Comparison of ENCODE assay signal across 18 mouse cellular contexts in genomic region chr4:85979206-85979605, GRCm38 (mm10).
DNase-seq lines count a peak whose midpoint lies in the region; ATAC-seq and TF ChIP-seq lines count a peak whose summit lies in the region.
"Had no signal": no experiment of that assay in that cellular context is flagged by ENCODE, and none has a peak within 500 bp of the region (broad histone marks: within the 10 kb centered on the region; RNA-seq: fewer than 3 reads in every experiment).

No protein-coding gene starts in this region.

- H3K9ac ChIP-seq in liver, postnatal 0 days (replicated peaks) = no peak overlapping the region
- no peak overlapping the region for H3K9ac ChIP-seq in liver, embryonic 11.5 days (ENCODE audit: low read depth, low read length)
- H3K9ac ChIP-seq: forebrain, embryonic 15.5 days; limb, embryonic 12.5 days; liver, embryonic 13.5 days had no signal

- 30% methylated on average over 10 of the region's 10 CpGs for WGBS in liver, postnatal 0 days (ENCODE audit: insufficient replicate concordance)
- WGBS in liver, embryonic 11.5 days = 38% methylated on average over 10 of the region's 10 CpGs

- H3K36me3 ChIP-seq in liver, postnatal 0 days (replicated peaks; ENCODE audit: insufficient read depth, low read length) = no peaks in the 10 kb centered on the region
- H3K36me3 ChIP-seq in liver, embryonic 11.5 days (ENCODE audit: control insufficient read depth, insufficient read depth, low read length) = no peaks in the 10 kb centered on the region
- H3K36me3 ChIP-seq: forebrain, embryonic 15.5 days; heart, embryonic 10.5 days; limb, embryonic 12.5 days; liver, embryonic 13.5 days had no signal

- no peak overlapping the region for H3K4me2 ChIP-seq in liver, postnatal 0 days (ENCODE audit: low read depth, low read length)
- no peak overlapping the region for H3K4me2 ChIP-seq in liver, embryonic 11.5 days
- H3K4me2 ChIP-seq: forebrain, embryonic 15.5 days; limb, embryonic 12.5 days; liver, embryonic 13.5 days; midbrain, embryonic 11.5 days had no signal

- TF ChIP-seq EP300 in liver, postnatal 0 days (IDR thresholded peaks at IDR 0.05; ENCODE audit: low read depth) = no peak

- intact Hi-C loops in heart, postnatal 14 days (cut with DNase I) = no loop called here

- no peak overlapping the region for H3K27ac ChIP-seq in liver, postnatal 0 days (ENCODE audit: low read depth)
- no peak overlapping the region for H3K27ac ChIP-seq in liver, embryonic 11.5 days (ENCODE audit: low read depth, low read length)
- H3K27ac ChIP-seq: forebrain, embryonic 15.5 days; heart, embryonic 10.5 days; limb, embryonic 12.5 days; liver, embryonic 13.5 days; stomach, postnatal 0 days had no signal

- H3K27me3 ChIP-seq in liver, postnatal 0 days (ENCODE audit: insufficient read depth, low read length) = no peaks in the 10 kb centered on the region
- no peaks in the 10 kb centered on the region for H3K27me3 ChIP-seq in liver, embryonic 11.5 days (replicated peaks; ENCODE audit: control insufficient read depth, insufficient read depth, low read length)
- H3K27me3 ChIP-seq: forebrain, embryonic 15.5 days; limb, embryonic 12.5 days; liver, embryonic 13.5 days had no signal

- no peaks in the 10 kb centered on the region for H3K9me3 ChIP-seq in liver, postnatal 0 days (ENCODE audit: low read length)
- H3K9me3 ChIP-seq in liver, embryonic 11.5 days (ENCODE audit: control insufficient read depth, low read length) = no peaks in the 10 kb centered on the region
- H3K9me3 ChIP-seq: forebrain, embryonic 15.5 days; heart, embryonic 10.5 days; limb, embryonic 12.5 days; liver, embryonic 13.5 days had no signal

- H3K4me1 ChIP-seq in liver, postnatal 0 days (ENCODE audit: insufficient read depth) = no peaks in the 10 kb centered on the region
- no peaks in the 10 kb centered on the region for H3K4me1 ChIP-seq in liver, embryonic 11.5 days (replicated peaks; ENCODE audit: control insufficient read depth, insufficient read depth, low read length)
- H3K4me1 ChIP-seq: forebrain, embryonic 15.5 days; heart, embryonic 10.5 days; liver, embryonic 13.5 days had no signal

- peak; percentile 7 for DNase-seq in heart, postnatal 4 days
- DNase-seq in heart, postnatal 14 days = no peak
- DNase-seq in liver, postnatal 0 days = peak; percentile 15
- no peak for DNase-seq in liver, embryonic 11.5 days (ENCODE audit: low spot score)
- peak; percentile 22 to 32 for DNase-seq in kidney, postnatal 4 days
- DNase-seq in lung, postnatal 36 days = peak; percentile 6
- DNase-seq in cerebellum, postnatal 36 days = no peak
- DNase-seq: cerebellum, adult 9-10 months; embryo, embryonic 11 days; gastrocnemius, postnatal 25 days; liver, embryonic 13.5 days; retina, postnatal 1 day; thymus, postnatal 25 days had no signal

- ATAC-seq in liver, postnatal 0 days = no peak
- no peak for ATAC-seq in liver, embryonic 11.5 days (replicated peaks; ENCODE audit: low FRiP score)
- ATAC-seq: forebrain, embryonic 15.5 days had no signal

- no peak overlapping the region for H3K4me3 ChIP-seq in liver, postnatal 0 days (ENCODE audit: low read depth, low read length)
- H3K4me3 ChIP-seq in liver, embryonic 11.5 days (ENCODE audit: low read depth, low read length) = no peak overlapping the region
- H3K4me3 ChIP-seq: forebrain, embryonic 15.5 days; heart, embryonic 10.5 days; limb, embryonic 12.5 days; liver, embryonic 13.5 days had no signal

- TF ChIP-seq CTCF in liver, postnatal 0 days (IDR thresholded peaks at IDR 0.05; ENCODE audit: low read depth) = no peak

Comparison
In these comparisons a context has a peak if more than half of its experiments do, and no peak if none do; other contexts are left out.
1. DNase-seq: peak in heart, postnatal 4 days (single experiment), liver, postnatal 0 days (single experiment), kidney, postnatal 4 days (2 of 2) and lung, postnatal 36 days (single experiment); none in heart, postnatal 14 days (0 of 2), liver, embryonic 11.5 days (single experiment) and cerebellum, postnatal 36 days (0 of 2).